Mouse (Mus musculus): Measurements from ENCODE around the gene Dirc2. TPM values are rescaled to one million over a fixed set of nuclear protein-coding genes. Genes with fewer than 3 reads are reported as not detected.

The Dirc2 gene
- polyA plus RNA-seq (2012; rRNA removed), result 31.8 and 41.7 TPM in 2 replicates

DNA sequence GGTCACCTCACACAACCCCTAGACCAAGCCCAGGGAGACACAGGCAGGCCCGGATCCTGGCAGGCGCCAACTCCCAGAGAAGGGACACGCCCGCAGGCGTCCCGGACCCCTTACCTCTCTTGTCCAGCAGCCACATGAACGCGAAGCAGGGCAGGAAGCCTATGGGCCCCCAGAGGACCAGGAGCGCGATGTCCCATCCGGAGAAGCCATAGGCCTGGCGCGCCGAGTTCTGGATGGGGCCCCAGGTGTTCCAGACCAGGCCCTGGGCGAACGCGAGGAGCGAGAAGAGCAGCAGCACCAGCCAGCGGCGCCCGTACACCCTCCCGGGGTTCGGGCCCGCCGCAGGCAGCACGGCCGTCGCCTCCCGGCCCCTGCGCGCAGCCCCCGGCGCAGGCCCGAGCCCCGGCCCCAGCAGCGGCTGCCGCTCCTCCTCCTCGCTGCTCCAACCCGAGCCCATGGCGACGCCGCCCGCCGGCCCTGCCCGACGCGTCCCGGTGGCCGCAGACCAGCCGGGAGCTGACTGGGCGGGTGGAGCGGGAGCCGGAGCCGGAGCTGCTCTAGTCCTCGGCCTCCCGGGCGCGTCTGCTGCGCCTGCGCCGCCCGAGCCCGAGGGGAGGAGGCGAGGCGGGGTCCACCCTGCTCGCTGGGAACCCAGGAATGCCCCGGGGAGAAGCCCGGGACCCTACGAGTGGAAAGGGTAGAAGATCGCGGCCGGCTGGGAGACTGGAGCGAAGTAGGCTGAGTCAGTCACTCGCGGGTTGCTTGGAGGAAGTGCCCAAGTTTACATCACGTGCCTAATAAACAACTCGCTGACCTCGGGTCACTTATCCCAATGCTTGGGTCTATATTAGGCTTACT lies at the start of gene Dirc2:
Dirc2 (minus strand) TSS at position 572 of the 858 bp plus-strand sequence.
- DNase-seq, result peak; percentile 81
- Histone ChIP-seq H3K4me3 (replicated peaks; ENCODE audit: extremely low read depth, low read depth, low read length) (peak within 1 kb of the TSS; percentile 97), H3K4me1 (ENCODE audit: control insufficient read depth, insufficient read depth, low read length) (peaks cover 4% of the 10 kb centered on the region; the same call in 1 of the 2 replicates)
- under 1% methylated on average over 78 of the region's 78 CpGs for WGBS
- TF ChIP-seq CTCF (IDR thresholded peaks at IDR 0.05; ENCODE audit: insufficient read depth, low read length), result no peak
- peak; percentile 46; the same call in 1 of the 2 replicates for TF ChIP-seq POLR2A (IDR thresholded peaks at IDR 0.05; ENCODE audit: borderline replicate concordance, extremely low read depth, low read depth, low read length)

DNA sequence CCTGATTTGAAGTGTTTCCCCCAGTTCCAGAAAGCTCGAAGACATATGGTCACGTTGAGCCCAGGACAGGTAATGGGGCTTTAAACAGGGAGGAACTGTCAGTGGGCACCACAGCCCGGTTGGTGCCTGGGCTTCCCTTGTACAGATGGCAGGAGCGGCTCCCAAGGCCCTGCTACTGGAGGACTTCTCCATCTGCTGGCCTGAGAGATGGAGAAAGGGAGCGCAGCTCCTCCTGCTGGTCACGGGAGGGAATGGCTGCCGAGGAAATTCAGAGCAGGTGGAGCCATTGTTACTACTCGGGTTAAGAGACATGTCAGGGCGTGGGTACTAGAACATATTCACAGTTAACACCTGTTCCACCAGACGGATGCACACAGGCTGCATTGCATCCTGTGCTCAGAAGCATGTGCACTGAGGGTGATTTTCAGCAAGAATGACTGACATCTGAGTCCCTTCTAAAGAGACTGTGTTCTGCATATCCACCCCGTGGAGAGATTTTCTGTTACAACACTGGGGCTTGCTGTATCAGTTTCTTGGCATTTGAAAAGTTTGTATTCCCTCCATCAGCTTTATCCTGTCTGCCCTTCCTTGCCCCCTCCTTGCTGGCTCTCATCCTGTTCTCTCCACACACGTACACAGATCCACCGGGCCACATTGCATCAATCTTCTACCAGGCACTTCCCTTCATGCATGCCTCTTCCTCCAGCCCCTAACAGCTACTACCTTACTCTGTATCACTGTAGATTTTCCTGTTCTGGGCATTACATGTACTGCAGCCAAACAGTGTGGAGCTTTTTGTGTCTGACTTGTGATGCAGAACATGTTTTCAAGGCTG lies 48.3 kb upstream of the Dirc2 start:
- TF ChIP-seq CTCF (IDR thresholded peaks at IDR 0.05; ENCODE audit: insufficient read depth, low read length) (peak; percentile 99), POLR2A (IDR thresholded peaks at IDR 0.05; ENCODE audit: borderline replicate concordance, extremely low read depth, low read depth, low read length) (no peak)
- H3K4me1 ChIP-seq (ENCODE audit: control insufficient read depth, insufficient read depth, low read length), result no peaks in the 10 kb centered on the region
- H3K4me3 ChIP-seq (replicated peaks; ENCODE audit: extremely low read depth, low read depth, low read length), result no peak overlapping the region
- DNase-seq, result peak; percentile 82
- 33% methylated on average over 13 of the region's 13 CpGs for WGBS

DNA sequence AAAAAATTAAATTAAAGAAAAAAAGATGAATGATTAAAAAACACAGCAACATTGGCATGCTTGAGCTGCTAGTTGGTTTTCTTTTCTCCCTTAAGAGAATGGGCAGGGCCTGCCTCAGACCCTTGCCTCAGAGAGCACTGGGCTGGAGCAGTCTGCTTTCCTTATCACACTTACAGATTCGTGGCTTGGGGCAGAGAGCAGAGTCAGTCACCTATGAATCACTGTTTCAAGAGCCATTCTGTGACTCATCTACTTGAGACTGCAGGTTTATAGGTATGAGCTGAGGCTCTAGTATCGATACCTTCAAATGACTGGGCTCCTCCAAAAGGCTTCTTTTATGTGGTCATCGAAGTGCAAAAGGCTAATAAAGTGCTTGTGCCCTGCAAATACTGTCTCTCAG lies 44.0 kb upstream of the Dirc2 start:
- no peak overlapping the region for H3K4me3 ChIP-seq (replicated peaks; ENCODE audit: extremely low read depth, low read depth, low read length)
- no peaks in the 10 kb centered on the region for H3K4me1 ChIP-seq (ENCODE audit: control insufficient read depth, insufficient read depth, low read length)
- WGBS, result 55% methylated on average over 3 of the region's 3 CpGs
- TF ChIP-seq CTCF (IDR thresholded peaks at IDR 0.05; ENCODE audit: insufficient read depth, low read length) (no peak), POLR2A (IDR thresholded peaks at IDR 0.05; ENCODE audit: borderline replicate concordance, extremely low read depth, low read depth, low read length) (no peak)
- DNase-seq, result no peak

DNA sequence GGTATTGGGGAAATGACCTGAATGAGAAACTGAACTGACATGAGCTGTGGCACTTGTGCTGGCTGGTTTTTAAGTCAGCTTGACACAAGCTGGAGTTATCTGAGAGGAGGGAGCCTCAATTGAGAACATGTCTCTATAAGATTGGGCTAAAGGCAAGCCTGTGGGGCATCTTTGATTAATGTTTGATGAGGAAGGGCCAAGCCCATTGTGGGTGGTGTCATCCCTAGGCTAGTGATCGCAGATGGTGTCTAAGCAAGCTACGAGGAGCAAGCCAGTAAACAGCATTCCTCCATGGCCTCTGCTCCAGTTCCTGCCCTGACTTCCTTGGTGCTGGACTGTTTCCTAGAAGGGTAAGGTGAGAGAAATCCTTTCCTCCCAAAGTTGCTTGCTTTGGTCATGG lies 39.7 kb upstream of the Dirc2 start:
- DNase-seq, result no peak
- TF ChIP-seq CTCF (IDR thresholded peaks at IDR 0.05; ENCODE audit: insufficient read depth, low read length), result no peak
- no peak for TF ChIP-seq POLR2A (IDR thresholded peaks at IDR 0.05; ENCODE audit: borderline replicate concordance, extremely low read depth, low read depth, low read length)
- no peaks in the 10 kb centered on the region for H3K4me1 ChIP-seq (ENCODE audit: control insufficient read depth, insufficient read depth, low read length)
- 94% methylated on average over 2 of the region's 2 CpGs for WGBS
- no peak overlapping the region for H3K4me3 ChIP-seq (replicated peaks; ENCODE audit: extremely low read depth, low read depth, low read length)

DNA sequence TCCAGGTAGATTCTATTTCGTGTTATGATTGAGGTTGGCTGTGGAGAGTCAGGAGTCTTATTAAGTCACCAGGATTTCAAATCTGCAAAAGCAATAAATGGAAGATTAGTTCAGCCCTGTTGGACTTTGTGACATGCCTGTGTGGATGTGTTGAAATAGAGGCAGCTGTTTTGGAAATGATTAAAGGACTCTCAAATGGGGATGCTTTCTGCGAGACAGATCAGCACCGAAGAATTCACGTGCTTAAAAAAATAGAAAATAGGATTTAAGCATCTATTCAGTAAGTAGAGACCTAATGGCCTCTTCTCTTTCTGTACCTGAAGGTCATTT lies 38.5 kb upstream of the Dirc2 start:
- TF ChIP-seq CTCF (IDR thresholded peaks at IDR 0.05; ENCODE audit: insufficient read depth, low read length) (no peak), POLR2A (IDR thresholded peaks at IDR 0.05; ENCODE audit: borderline replicate concordance, extremely low read depth, low read depth, low read length) (no peak)
- no peak for DNase-seq

DNA sequence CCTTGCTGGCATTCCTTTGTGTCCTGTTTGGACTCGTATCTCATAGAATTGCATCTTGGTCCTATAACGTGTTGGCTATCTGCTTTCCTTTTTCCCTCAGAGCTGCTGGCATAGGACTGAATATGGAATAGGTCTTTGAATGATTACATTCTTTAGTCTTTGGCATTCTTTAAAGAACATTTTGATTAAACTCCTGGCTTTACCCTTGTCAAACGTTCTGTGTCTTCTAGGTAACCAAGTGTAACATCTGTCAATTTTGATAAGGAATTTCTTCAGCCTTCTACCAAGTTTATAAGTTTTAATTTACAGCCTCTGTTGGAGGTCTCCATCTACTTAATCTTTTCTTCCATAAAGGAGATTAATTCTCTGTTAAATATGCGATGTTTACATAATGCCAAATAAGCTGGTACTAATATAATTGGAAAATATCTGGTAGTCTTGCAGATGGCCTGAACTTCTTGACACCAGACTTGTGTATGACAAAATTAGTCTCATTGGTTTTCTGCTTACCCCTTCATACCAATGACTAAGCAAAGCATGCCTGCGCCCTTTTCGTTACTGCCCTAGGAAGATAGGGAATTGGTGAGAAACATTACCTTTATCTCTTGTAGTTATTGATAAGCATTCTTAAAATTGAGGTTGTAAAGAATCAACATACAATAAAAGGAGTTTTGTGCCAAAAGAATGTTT lies 38.0 kb upstream of the Dirc2 start:
- TF ChIP-seq POLR2A (IDR thresholded peaks at IDR 0.05; ENCODE audit: borderline replicate concordance, extremely low read depth, low read depth, low read length) (no peak), CTCF (IDR thresholded peaks at IDR 0.05; ENCODE audit: insufficient read depth, low read length) (no peak)
- DNase-seq, result no peak
- 88% methylated on average over 6 of the region's 6 CpGs for WGBS

More for the DNA sequence above, 38.5 kb upstream of the Dirc2 start:
- no peaks in the 10 kb centered on the region for H3K4me1 ChIP-seq (ENCODE audit: control insufficient read depth, insufficient read depth, low read length)
- H3K4me3 ChIP-seq (replicated peaks; ENCODE audit: extremely low read depth, low read depth, low read length), result no peak overlapping the region
- 87% methylated on average over 4 of the region's 4 CpGs for WGBS

DNA sequence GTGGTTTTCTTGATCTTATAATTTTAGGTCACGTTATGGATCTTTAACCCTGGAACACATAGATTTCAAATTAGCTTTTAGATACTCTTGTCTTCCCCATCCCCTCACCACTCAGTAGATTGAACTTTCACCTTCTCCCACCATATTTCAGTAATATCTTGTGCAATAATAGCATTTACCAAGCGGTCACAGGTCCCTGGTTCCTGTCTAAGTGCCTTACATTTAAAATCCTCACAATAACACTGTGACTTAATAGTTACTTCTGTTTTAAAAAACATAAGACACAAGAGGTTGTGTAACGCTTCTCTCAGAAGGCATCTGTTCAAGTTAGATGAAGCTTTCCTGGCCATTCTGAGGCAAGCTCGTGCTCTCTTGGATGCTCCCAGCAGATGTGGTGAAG lies 34.6 kb upstream of the Dirc2 start:
- Histone ChIP-seq H3K4me3 (replicated peaks; ENCODE audit: extremely low read depth, low read depth, low read length) (no peak overlapping the region), H3K4me1 (ENCODE audit: control insufficient read depth, insufficient read depth, low read length) (no peaks in the 10 kb centered on the region)
- no peak for TF ChIP-seq CTCF (IDR thresholded peaks at IDR 0.05; ENCODE audit: insufficient read depth, low read length)
- TF ChIP-seq POLR2A (IDR thresholded peaks at IDR 0.05; ENCODE audit: borderline replicate concordance, extremely low read depth, low read depth, low read length), result no peak
- WGBS, result 91% methylated on average over 4 of the region's 4 CpGs
- DNase-seq, result no peak

More for the DNA sequence above, 38.0 kb upstream of the Dirc2 start:
- Histone ChIP-seq H3K4me3 (replicated peaks; ENCODE audit: extremely low read depth, low read depth, low read length) (no peak overlapping the region), H3K4me1 (ENCODE audit: control insufficient read depth, insufficient read depth, low read length) (no peaks in the 10 kb centered on the region)

DNA sequence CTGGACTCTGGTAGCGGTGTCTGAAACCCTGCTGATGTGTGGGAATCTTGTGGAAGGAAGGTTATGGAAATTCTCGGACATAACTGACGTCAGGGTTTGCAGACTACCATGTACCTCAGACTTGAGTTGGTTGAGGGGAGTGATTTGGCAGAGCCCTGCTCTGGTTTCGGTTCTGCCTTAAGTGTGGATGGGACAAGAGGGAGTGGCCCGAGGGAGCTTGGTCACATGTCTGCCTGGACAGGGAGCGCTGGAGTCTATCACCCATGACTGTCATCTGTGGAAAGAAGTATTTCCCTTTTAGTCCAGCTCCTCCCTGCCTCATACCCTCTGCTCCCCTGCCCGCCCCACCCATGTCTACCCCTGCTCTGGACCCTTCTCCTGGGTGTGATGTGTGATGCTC lies 33.0 kb upstream of the Dirc2 start:
- H3K4me3 ChIP-seq (replicated peaks; ENCODE audit: extremely low read depth, low read depth, low read length), result no peak overlapping the region
- no peaks in the 10 kb centered on the region for H3K4me1 ChIP-seq (ENCODE audit: control insufficient read depth, insufficient read depth, low read length)
- WGBS, result 85% methylated on average over 7 of the region's 7 CpGs
- no peak for TF ChIP-seq POLR2A (IDR thresholded peaks at IDR 0.05; ENCODE audit: borderline replicate concordance, extremely low read depth, low read depth, low read length)
- no peak for TF ChIP-seq CTCF (IDR thresholded peaks at IDR 0.05; ENCODE audit: insufficient read depth, low read length)
- DNase-seq, result no peak

DNA sequence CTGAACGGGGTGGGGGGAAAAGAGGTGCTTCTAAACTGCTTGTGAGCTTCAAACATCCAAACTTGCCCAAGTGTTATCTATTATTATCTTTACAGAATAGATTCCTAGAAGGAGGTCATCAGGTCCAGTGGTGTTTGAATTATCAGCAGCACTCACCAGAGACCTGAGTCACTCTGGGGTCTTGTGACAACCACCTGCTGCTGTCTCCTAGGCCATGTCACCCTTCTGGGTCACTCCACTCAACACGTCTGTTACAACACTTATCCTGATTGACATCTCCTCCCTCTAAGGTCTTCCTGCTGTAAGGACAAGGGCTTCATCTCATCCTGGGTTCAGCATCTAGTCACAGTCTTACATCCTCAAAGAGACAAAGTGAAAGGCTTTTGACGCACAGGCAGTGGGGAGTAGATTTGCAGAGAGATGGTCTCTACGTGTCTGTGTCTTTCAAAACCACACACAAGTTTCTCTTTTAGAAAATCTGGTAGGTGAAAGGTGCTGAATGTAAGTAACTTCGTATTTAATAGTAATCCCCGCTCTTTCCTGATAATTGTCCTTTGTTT lies 22.9 kb upstream of the Dirc2 start:
- no peak overlapping the region for H3K4me3 ChIP-seq (replicated peaks; ENCODE audit: extremely low read depth, low read depth, low read length)
- no peak for TF ChIP-seq POLR2A (IDR thresholded peaks at IDR 0.05; ENCODE audit: borderline replicate concordance, extremely low read depth, low read depth, low read length)
- no peak for TF ChIP-seq CTCF (IDR thresholded peaks at IDR 0.05; ENCODE audit: insufficient read depth, low read length)
- 80% methylated on average over 6 of the region's 6 CpGs for WGBS
- DNase-seq, result no peak
- H3K4me1 ChIP-seq (ENCODE audit: control insufficient read depth, insufficient read depth, low read length), result no peaks in the 10 kb centered on the region

Measured in lung, adult 2 months (tissue).